Mouse (Mus musculus): ENCODE measurements around the gene Gm13304. TPM values are rescaled to one million over a fixed set of nuclear protein-coding genes. Genes with fewer than 3 reads are reported as not detected.
"Not testable (repeated sequence)": the region's sequence is repeated elsewhere in the genome, so short reads cannot be mapped to it uniquely, and the experiment has no call there.

Gene Gm13304
- polyA plus RNA-seq (2016; fragmentation: Nextera tagmentation; extraction: Ambion mirVana) = not detected in 2 replicates

- not testable (repeated sequence) for H3K36me3 ChIP-seq; H3K4me3 ChIP-seq; H3K9me3 ChIP-seq; H3K27ac ChIP-seq; H3K27me3 ChIP-seq (replicated peaks); H3K4me2 ChIP-seq (replicated peaks); H3K9ac ChIP-seq; H3K4me1 ChIP-seq; ATAC-seq (ENCODE audit: low FRiP score, low read depth)
- no CpG with 5 or more reads among the region's 5 CpGs for WGBS
Observed at GRCm38 (mm10) chr4:42114517-42114916, at the start of gene Gm13304. Gene Gm13304 (plus strand): TSS chr4:42114817.

GRCm38 (mm10) chr4:42090907-42091306 lies 23.7 kb upstream of the Gm13304 start, which contains the start of gene Gm3893:
Gene Gm3893 (plus strand): TSS chr4:42091207.
- H3K9ac ChIP-seq; H3K4me3 ChIP-seq; H3K4me1 ChIP-seq; H3K27me3 ChIP-seq (replicated peaks); H3K36me3 ChIP-seq; H3K27ac ChIP-seq; ATAC-seq (ENCODE audit: low FRiP score, low read depth); H3K9me3 ChIP-seq; H3K4me2 ChIP-seq (replicated peaks): not testable (repeated sequence)
- no CpG with 5 or more reads among the region's 2 CpGs for WGBS

- H3K4me1 ChIP-seq; H3K9ac ChIP-seq; H3K36me3 ChIP-seq; ATAC-seq (ENCODE audit: low FRiP score, low read depth); H3K27me3 ChIP-seq (replicated peaks); H3K4me3 ChIP-seq; H3K4me2 ChIP-seq (replicated peaks); H3K9me3 ChIP-seq; H3K27ac ChIP-seq: not testable (repeated sequence)
- no CpG with 5 or more reads among the region's 9 CpGs for WGBS
Observed at GRCm38 (mm10) chr4:42153136-42153535, 38.5 kb downstream of the Gm13304 start, which contains the start of gene Gm13306. Gene Gm13306 (plus strand): TSS chr4:42153436.

Other genes with a start within 250 kb of the Gm13304 start
- gene Gm21541, start 211.2 kb upstream of the Gm13304 start, polyA plus RNA-seq (2016; fragmentation: Nextera tagmentation; extraction: Ambion mirVana) = not detected in 2 replicates
- 4.6 TPM in 2 replicates for gene Gm20878, start 173.2 kb upstream of the Gm13304 start, polyA plus RNA-seq (2016; fragmentation: Nextera tagmentation; extraction: Ambion mirVana)
- 0.23 TPM in 1 of 2 replicates, not detected in the other for gene Fam205a4, start 148.8 kb upstream of the Gm13304 start, polyA plus RNA-seq (2016; fragmentation: Nextera tagmentation; extraction: Ambion mirVana)
- gene Gm21093, start 80.1 kb upstream of the Gm13304 start, polyA plus RNA-seq (2016; fragmentation: Nextera tagmentation; extraction: Ambion mirVana) = 0.18 TPM in 1 of 2 replicates, not detected in the other
- not detected in 2 replicates for gene Gm3893, start 23.6 kb upstream of the Gm13304 start, polyA plus RNA-seq (2016; fragmentation: Nextera tagmentation; extraction: Ambion mirVana)
- not detected in 2 replicates for gene Gm13306, start 38.6 kb downstream of the Gm13304 start, polyA plus RNA-seq (2016; fragmentation: Nextera tagmentation; extraction: Ambion mirVana)
- 0.23 TPM in 1 of 2 replicates, not detected in the other for gene Gm13305, start 53.8 kb downstream of the Gm13304 start, polyA plus RNA-seq (2016; fragmentation: Nextera tagmentation; extraction: Ambion mirVana)
- gene Gm10600, start 125.8 kb downstream of the Gm13304 start, polyA plus RNA-seq (2016; fragmentation: Nextera tagmentation; extraction: Ambion mirVana) = not detected in 2 replicates
- not detected in 2 replicates for gene Ccl21b, start 140.9 kb downstream of the Gm13304 start, polyA plus RNA-seq (2016; fragmentation: Nextera tagmentation; extraction: Ambion mirVana)
- gene Gm21953, start 179.4 kb downstream of the Gm13304 start, polyA plus RNA-seq (2016; fragmentation: Nextera tagmentation; extraction: Ambion mirVana) = not detected in 2 replicates
- 0.20 TPM in 1 of 2 replicates, not detected in the other for gene Fam205a3, start 203.5 kb downstream of the Gm13304 start, polyA plus RNA-seq (2016; fragmentation: Nextera tagmentation; extraction: Ambion mirVana)